Mouse (Mus musculus) midbrain, embryonic 12.5 days (tissue): ENCODE results near the gene Tmem117. TPM values are rescaled to one million over a fixed set of nuclear protein-coding genes. Genes with fewer than 3 reads are reported as not detected.

Experiments used
- ATAC-seq: fragments of 200-750 bp; cut with Nextera tagmentation; 2 replicates; pipeline ENCODE4 v1.8.0; 2017; ENCODE audit warnings: low read depth, moderate TSS enrichment, moderate library complexity; ENCODE audit not compliant: low FRiP score
- H3K27ac ChIP-seq: fragments of 300-500 bp; sonication (generic); replicated peaks from 2 replicates; pipeline ENCODE4 v1.5.1; 2016; ENCODE audit warnings: mild to moderate bottlenecking
- H3K27me3 ChIP-seq: fragments of 300-500 bp; sonication (generic); 2 replicates; pipeline ENCODE4 v1.6.1; 2016; ENCODE audit warnings: mild to moderate bottlenecking
- H3K36me3 ChIP-seq: fragments of 300-500 bp; sonication (generic); 2 replicates; pipeline ENCODE4 v1.6.1; 2016
- H3K4me1 ChIP-seq: fragments of 300-500 bp; sonication (generic); 2 replicates; pipeline ENCODE4 v1.6.1; 2016
- H3K4me2 ChIP-seq: fragments of 300-500 bp; sonication (generic); replicated peaks from 2 replicates; pipeline ENCODE4 v1.6.1; 2016; ENCODE audit warnings: mild to moderate bottlenecking, moderate library complexity
- H3K4me3 ChIP-seq: fragments of 300-500 bp; sonication (generic); 2 replicates; pipeline ENCODE4 v1.5.1; 2016; ENCODE audit warnings: mild to moderate bottlenecking
- H3K9ac ChIP-seq: fragments of 300-500 bp; sonication (generic); replicated peaks from 2 replicates; pipeline ENCODE4 v1.6.1; 2016; ENCODE audit warnings: mild to moderate bottlenecking, moderate library complexity
- H3K9me3 ChIP-seq: fragments of 300-500 bp; sonication (generic); 2 replicates; pipeline ENCODE4 v1.6.1; 2016; ENCODE audit warnings: mild to moderate bottlenecking
- WGBS: fragments of 180-500 bp; shearing (Covaris S2); methylation state at CpG from one replicate; pipeline ENCODE4 v1.1.7; 2016; 5-methylcytosine and 5-hydroxymethylcytosine counted together
- polyA plus RNA-seq: library from polyadenylated mRNA; unstranded; fragments of >200 nt; fragmentation: Nextera tagmentation; extraction: Ambion mirVana; gene quantifications from 2 replicates; pipeline ENCODE4 v1.2.1, GENCODE M21; 2016

Tmem117 gene
- polyA plus RNA-seq, 1 experiment from 2014 or later, result 2.2 TPM

DNA sequence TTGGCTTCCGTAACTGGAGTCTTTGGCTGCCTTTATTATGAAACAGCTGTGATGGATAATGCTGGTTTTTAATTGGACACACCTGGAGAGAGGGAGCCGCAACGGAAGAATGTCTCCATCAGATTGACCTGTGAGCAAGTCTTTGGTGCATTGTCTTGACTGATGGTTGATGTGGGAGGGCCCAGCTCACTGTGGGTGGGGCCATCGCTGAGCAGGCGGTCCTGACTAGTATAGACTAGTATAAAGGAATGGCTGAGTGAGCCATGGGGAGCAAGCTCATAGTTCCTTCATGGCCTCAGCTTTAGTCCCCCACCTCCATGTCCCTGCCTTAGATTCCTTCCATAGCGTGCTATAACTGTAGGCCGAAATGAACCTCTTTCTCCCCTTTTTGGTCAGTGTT, 58.1 kb downstream of the Tmem117 start:
- H3K36me3 ChIP-seq, result no peaks in the 10 kb centered on the region
- no peaks in the 10 kb centered on the region for H3K9me3 ChIP-seq
- WGBS, result 89% methylated on average over 7 of the region's 7 CpGs
- no peaks in the 10 kb centered on the region for H3K27me3 ChIP-seq
- no peak overlapping the region for H3K4me2 ChIP-seq
- no peak overlapping the region for H3K4me3 ChIP-seq
- no peak overlapping the region for H3K9ac ChIP-seq
- 0 out of 2 replicates have a peak, but pooled peaks cover 3% of the 10 kb centered on the region for H3K4me1 ChIP-seq
- no peak for ATAC-seq
- H3K27ac ChIP-seq, result no peak overlapping the region

- 74% methylated on average over 3 of the region's 3 CpGs for WGBS
- H3K9me3 ChIP-seq, result no peaks in the 10 kb centered on the region
These were observed 58.6 kb downstream of the Tmem117 start for GRCm38 (mm10) chr15:94687629-94688028.

GRCm38 (mm10) chr15:94689195-94689883, 60.3 kb downstream of the Tmem117 start:
- no peak overlapping the region for H3K4me3 ChIP-seq
- no peaks in the 10 kb centered on the region for H3K9me3 ChIP-seq
- H3K36me3 ChIP-seq, result no peaks in the 10 kb centered on the region
- H3K27me3 ChIP-seq, result no peaks in the 10 kb centered on the region
- H3K27ac ChIP-seq, result no peak overlapping the region
- H3K4me2 ChIP-seq, result no peak overlapping the region
- H3K4me1 ChIP-seq, result 0 out of 2 replicates have a peak, but pooled peaks cover 3% of the 10 kb centered on the region
- no peak for ATAC-seq
- 89% methylated on average over 5 of the region's 5 CpGs for WGBS
- no peak overlapping the region for H3K9ac ChIP-seq

More at GRCm38 (mm10) chr15:94687629-94688028, 58.6 kb downstream of the Tmem117 start:
- Histone ChIP-seq H3K9ac (no peak overlapping the region), H3K27me3 (no peaks in the 10 kb centered on the region), H3K36me3 (no peaks in the 10 kb centered on the region), H3K4me1 (0 out of 2 replicates have a peak, but pooled peaks cover 3% of the 10 kb centered on the region), H3K4me2 (no peak overlapping the region), H3K4me3 (no peak overlapping the region), H3K27ac (no peak overlapping the region)
- ATAC-seq, result no peak

- Histone ChIP-seq H3K27me3 (no peaks in the 10 kb centered on the region), H3K27ac (no peak overlapping the region), H3K4me2 (no peak overlapping the region), H3K9ac (no peak overlapping the region), H3K9me3 (no peaks in the 10 kb centered on the region), H3K4me1 (0 out of 2 replicates have a peak, but pooled peaks cover 3% of the 10 kb centered on the region), H3K36me3 (no peaks in the 10 kb centered on the region), H3K4me3 (no peak overlapping the region)
- 77% methylated on average over 6 of the region's 6 CpGs for WGBS
- no peak for ATAC-seq
These were observed 60.8 kb downstream of the Tmem117 start for GRCm38 (mm10) chr15:94689884-94690231.

GRCm38 (mm10) chr15:94722759-94723158, 93.7 kb downstream of the Tmem117 start:
- no peaks in the 10 kb centered on the region for H3K36me3 ChIP-seq
- no peaks in the 10 kb centered on the region; the same call in 1 of the 2 replicates for H3K4me1 ChIP-seq
- ATAC-seq, result no peak
- no peak overlapping the region for H3K9ac ChIP-seq
- no peaks in the 10 kb centered on the region for H3K27me3 ChIP-seq
- H3K27ac ChIP-seq, result no peak overlapping the region
- no peak overlapping the region for H3K4me3 ChIP-seq
- H3K9me3 ChIP-seq, result no peaks in the 10 kb centered on the region
- H3K4me2 ChIP-seq, result no peak overlapping the region
- 31% methylated on average over 5 of the region's 5 CpGs for WGBS

DNA sequence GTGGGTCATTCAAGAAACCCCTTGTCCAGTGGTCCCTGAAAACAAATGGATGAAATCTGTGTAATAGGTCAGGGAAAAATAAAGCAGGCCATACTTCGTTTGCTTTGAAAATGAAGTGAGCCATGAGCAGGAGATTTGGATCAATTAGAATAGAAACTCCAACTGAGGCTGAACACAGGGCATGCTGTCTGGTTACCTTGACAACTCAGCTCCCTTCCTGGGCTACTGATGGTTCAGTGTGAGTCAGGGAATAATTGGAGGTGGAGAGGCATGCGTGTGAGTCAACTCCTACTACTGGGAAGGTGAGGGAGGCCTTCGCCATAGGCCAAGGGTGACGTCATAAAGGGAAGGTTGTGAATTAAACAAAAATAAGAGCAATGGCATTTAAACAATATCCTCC, 103.1 kb downstream of the Tmem117 start:
- no peak overlapping the region for H3K4me2 ChIP-seq
- no peaks in the 10 kb centered on the region for H3K9me3 ChIP-seq
- no peaks in the 10 kb centered on the region for H3K27me3 ChIP-seq
- peaks cover 8% of the 10 kb centered on the region; the same call in 1 of the 2 replicates for H3K4me1 ChIP-seq
- no peak for ATAC-seq
- H3K9ac ChIP-seq, result no peak overlapping the region
- whole genome bisulfite sequencing, result 40% methylated on average over 4 of the region's 4 CpGs
- H3K4me3 ChIP-seq, result no peak overlapping the region
- no peak overlapping the region for H3K27ac ChIP-seq
- no peaks in the 10 kb centered on the region for H3K36me3 ChIP-seq

DNA sequence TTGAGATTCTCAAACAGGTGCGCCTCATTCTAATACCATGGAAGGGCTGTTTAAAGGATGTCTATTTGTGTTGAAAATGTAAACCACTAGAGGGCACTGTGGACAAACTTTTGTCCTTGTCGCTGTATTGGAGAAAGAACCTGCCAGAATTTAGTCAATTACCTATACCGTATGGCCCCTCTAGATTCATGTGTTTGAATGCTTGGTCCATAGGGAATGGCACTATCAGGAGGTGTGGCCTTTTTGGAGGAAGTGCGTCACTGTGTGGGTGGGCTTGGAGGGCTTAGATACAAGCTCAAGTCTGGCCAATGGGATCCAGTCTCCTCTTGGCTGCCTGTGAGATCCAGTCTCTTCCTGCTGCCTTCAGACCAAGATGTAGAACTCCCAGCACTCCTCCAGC, 140.2 kb downstream of the Tmem117 start:
- H3K9me3 ChIP-seq, result 0 out of 2 replicates have a peak, but pooled peaks cover 4% of the 10 kb centered on the region
- no peaks in the 10 kb centered on the region for H3K4me1 ChIP-seq
- H3K36me3 ChIP-seq, result no peaks in the 10 kb centered on the region
- H3K27me3 ChIP-seq, result 0 out of 2 replicates have a peak, but pooled peaks cover 3% of the 10 kb centered on the region
- H3K4me3 ChIP-seq, result no peak overlapping the region
- no peak overlapping the region for H3K4me2 ChIP-seq
- no peak overlapping the region for H3K9ac ChIP-seq
- H3K27ac ChIP-seq, result no peak overlapping the region
- 17% methylated on average over 4 of the region's 4 CpGs for WGBS
- ATAC-seq, result peak; percentile 79

DNA sequence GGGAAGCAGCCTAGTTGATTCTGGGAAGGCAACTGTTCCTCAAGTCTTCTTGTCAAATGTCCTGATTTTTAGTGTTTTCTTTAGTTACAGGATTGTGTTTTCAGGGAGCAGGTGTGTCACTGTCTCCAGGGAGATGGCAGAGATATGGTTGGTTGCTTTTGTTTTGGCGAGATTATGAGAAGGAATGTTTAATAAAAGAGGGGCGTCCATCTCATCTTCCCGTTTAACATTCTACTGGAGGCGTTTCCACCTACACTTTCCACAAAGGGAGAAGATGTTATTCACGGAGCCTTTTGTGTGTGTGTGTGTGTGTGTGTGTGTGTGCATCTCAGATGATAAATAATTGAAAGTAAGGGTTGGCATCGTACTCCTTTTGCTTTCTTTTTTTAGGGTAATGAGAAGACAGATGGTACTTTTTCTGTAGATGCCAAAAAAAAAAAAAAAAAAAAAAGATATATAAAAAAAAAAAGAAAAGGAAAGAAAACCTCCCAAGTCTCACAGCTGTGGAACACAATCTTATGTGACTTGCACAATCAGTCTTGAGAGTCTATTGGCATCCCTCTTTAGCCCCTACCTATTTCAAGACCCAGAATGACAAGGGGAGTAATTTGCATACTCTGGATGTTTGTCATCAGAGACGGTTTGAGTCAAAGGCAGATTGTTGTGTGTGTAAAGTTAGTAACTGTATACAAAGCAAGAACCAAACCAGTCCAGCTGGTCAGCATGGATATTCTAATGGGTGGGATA, 142.0 kb downstream of the Tmem117 start:
- no peaks in the 10 kb centered on the region for H3K36me3 ChIP-seq
- H3K4me2 ChIP-seq, result no peak overlapping the region
- H3K4me3 ChIP-seq, result no peak overlapping the region
- no peaks in the 10 kb centered on the region for H3K4me1 ChIP-seq
- WGBS, result 60% methylated on average over 7 of the region's 7 CpGs
- ATAC-seq, result no peak
- 0 out of 2 replicates have a peak, but pooled peaks cover 3% of the 10 kb centered on the region for H3K27me3 ChIP-seq
- H3K9ac ChIP-seq, result no peak overlapping the region
- H3K27ac ChIP-seq, result no peak overlapping the region
- H3K9me3 ChIP-seq, result 0 out of 2 replicates have a peak, but pooled peaks cover 4% of the 10 kb centered on the region

DNA sequence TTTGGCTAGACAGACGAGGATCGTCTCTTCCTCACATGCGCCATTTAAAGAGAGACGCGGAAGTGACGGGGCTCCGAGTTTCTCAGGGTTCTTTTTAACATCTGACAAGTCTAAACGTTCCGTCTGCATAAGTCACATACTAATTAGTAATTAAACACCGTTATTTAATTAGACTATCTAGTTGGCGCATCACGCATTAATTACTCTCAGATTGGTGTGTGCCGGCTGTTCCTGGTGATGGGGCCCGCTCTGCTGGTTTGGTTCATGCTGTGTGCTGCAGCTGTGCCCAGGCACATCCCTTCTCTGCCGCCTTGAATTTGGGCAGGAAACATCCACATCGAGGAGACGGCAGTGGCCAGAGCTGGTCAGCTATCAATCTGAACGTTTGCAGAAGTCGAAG, 142.7 kb downstream of the Tmem117 start:
- no peak overlapping the region for H3K27ac ChIP-seq
- no peak for ATAC-seq
- no peak overlapping the region for H3K4me3 ChIP-seq
- 0 out of 2 replicates have a peak, but pooled peaks cover 2% of the 10 kb centered on the region for H3K4me1 ChIP-seq
- 0 out of 2 replicates have a peak, but pooled peaks cover 4% of the 10 kb centered on the region for H3K9me3 ChIP-seq
- WGBS, result 93% methylated on average over 19 of the region's 19 CpGs
- H3K27me3 ChIP-seq, result 0 out of 2 replicates have a peak, but pooled peaks cover 3% of the 10 kb centered on the region
- H3K36me3 ChIP-seq, result no peaks in the 10 kb centered on the region
- no peak overlapping the region for H3K4me2 ChIP-seq
- no peak overlapping the region for H3K9ac ChIP-seq

- H3K36me3 ChIP-seq, result no peaks in the 10 kb centered on the region
- H3K27ac ChIP-seq, result no peak overlapping the region
- 68% methylated on average over 17 of the region's 17 CpGs for WGBS
- H3K9me3 ChIP-seq, result 0 out of 2 replicates have a peak, but pooled peaks cover 4% of the 10 kb centered on the region
- ATAC-seq, result no peak
- no peak overlapping the region for H3K4me3 ChIP-seq
- no peak overlapping the region for H3K9ac ChIP-seq
- H3K4me2 ChIP-seq, result no peak overlapping the region
- H3K4me1 ChIP-seq, result 0 out of 2 replicates have a peak, but pooled peaks cover 4% of the 10 kb centered on the region
- no peaks in the 10 kb centered on the region for H3K27me3 ChIP-seq
These were observed 147.4 kb downstream of the Tmem117 start for GRCm38 (mm10) chr15:94776119-94777069.

GRCm38 (mm10) chr15:94781556-94781955, 152.5 kb downstream of the Tmem117 start:
- Histone ChIP-seq H3K9me3 (no peaks in the 10 kb centered on the region), H3K4me2 (no peak overlapping the region), H3K9ac (no peak overlapping the region), H3K36me3 (no peaks in the 10 kb centered on the region), H3K27ac (no peak overlapping the region), H3K27me3 (no peaks in the 10 kb centered on the region), H3K4me1 (0 out of 2 replicates have a peak, but pooled peaks cover 3% of the 10 kb centered on the region), H3K4me3 (no peak overlapping the region)
- no peak for ATAC-seq
- WGBS, result 93% methylated on average over 1 of the region's 1 CpGs
